Mouse (Mus musculus): ENCODE results near the gene Olfr799. TPM values are rescaled to one million over a fixed set of nuclear protein-coding genes. Genes with fewer than 3 reads are reported as not detected.

Olfr799 gene
- polyA plus RNA-seq (2015; fragmentation: Nextera tagmentation; extraction: Ambion mirVana), result not detected in 2 replicates

DNA sequence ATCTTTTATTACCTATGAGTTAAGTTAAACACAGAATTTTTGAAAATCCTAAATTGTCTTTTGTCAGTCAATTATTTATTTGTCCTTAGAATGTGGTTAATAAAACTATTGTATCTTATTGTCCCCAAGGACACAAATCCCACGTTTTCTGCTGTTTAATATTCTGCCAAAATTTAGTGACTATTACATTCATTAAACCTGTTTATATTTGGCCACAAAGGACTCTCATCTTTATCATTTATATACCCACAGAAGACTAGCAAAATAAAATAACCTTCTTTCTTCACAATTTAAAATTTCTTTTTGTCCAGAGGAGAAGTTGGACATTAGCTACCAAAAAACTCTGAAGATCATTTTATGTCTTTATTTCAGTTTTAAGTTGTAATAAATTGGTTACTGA lies at the start of gene Olfr799:
Gene Olfr799 (plus strand): TSS at position 301 of the 400 bp plus-strand sequence.
- Histone ChIP-seq H3K9me3 (replicated peaks; ENCODE audit: control insufficient read depth, low read length, poor library complexity, severe bottlenecking) (no peaks in the 10 kb centered on the region), H3K4me2 (ENCODE audit: low read length) (no peak within 1 kb of the TSS), H3K4me1 (ENCODE audit: control insufficient read depth, insufficient read depth, low read length) (no peaks in the 10 kb centered on the region), H3K27me3 (ENCODE audit: control insufficient read depth, insufficient read depth, low read depth, low read length) (no peaks in the 10 kb centered on the region), H3K36me3 (ENCODE audit: control insufficient read depth, insufficient read depth, low read length) (no peaks in the 10 kb centered on the region), H3K9ac (ENCODE audit: low read depth, low read length) (no peak within 1 kb of the TSS), H3K27ac (ENCODE audit: low read length) (no peak within 1 kb of the TSS), H3K4me3 (ENCODE audit: low read depth, low read length) (no peak within 1 kb of the TSS)
- 34% methylated on average over 1 of the region's 1 CpGs for WGBS
- no peak for ATAC-seq

- ATAC-seq, result no peak
- H3K9me3 ChIP-seq (replicated peaks; ENCODE audit: control insufficient read depth, low read length, poor library complexity, severe bottlenecking), result no peaks in the 10 kb centered on the region
- no peak within 1 kb of the TSS for H3K4me2 ChIP-seq (ENCODE audit: low read length)
- no peaks in the 10 kb centered on the region for H3K27me3 ChIP-seq (ENCODE audit: control insufficient read depth, insufficient read depth, low read depth, low read length)
- no peak within 1 kb of the TSS for H3K9ac ChIP-seq (ENCODE audit: low read depth, low read length)
- no peak within 1 kb of the TSS for H3K27ac ChIP-seq (ENCODE audit: low read length)
- H3K4me3 ChIP-seq (ENCODE audit: low read depth, low read length), result no peak within 1 kb of the TSS
- H3K36me3 ChIP-seq (ENCODE audit: control insufficient read depth, insufficient read depth, low read length), result no peaks in the 10 kb centered on the region
- no peaks in the 10 kb centered on the region for H3K4me1 ChIP-seq (ENCODE audit: control insufficient read depth, insufficient read depth, low read length)
- 100% methylated on average over 1 of the region's 1 CpGs for WGBS
Measured at GRCm38 (mm10) chr10:129612470-129612869, 24.8 kb upstream of the Olfr799 start, which contains the start of gene Olfr796. Olfr796 (minus strand) TSS chr10:129612570.

- H3K27ac ChIP-seq (ENCODE audit: low read length), result no peak overlapping the region
- no peak overlapping the region for H3K4me3 ChIP-seq (ENCODE audit: low read depth, low read length)
- H3K4me2 ChIP-seq (ENCODE audit: low read length), result no peak overlapping the region
- no peaks in the 10 kb centered on the region for H3K9me3 ChIP-seq (replicated peaks; ENCODE audit: control insufficient read depth, low read length, poor library complexity, severe bottlenecking)
- no peaks in the 10 kb centered on the region for H3K4me1 ChIP-seq (ENCODE audit: control insufficient read depth, insufficient read depth, low read length)
- no peaks in the 10 kb centered on the region for H3K27me3 ChIP-seq (ENCODE audit: control insufficient read depth, insufficient read depth, low read depth, low read length)
- WGBS, result 19% methylated on average over 1 of the region's 1 CpGs
- no peak overlapping the region for H3K9ac ChIP-seq (ENCODE audit: low read depth, low read length)
- no peaks in the 10 kb centered on the region for H3K36me3 ChIP-seq (ENCODE audit: control insufficient read depth, insufficient read depth, low read length)
- no peak for ATAC-seq
Measured at GRCm38 (mm10) chr10:129621724-129622123, 15.6 kb upstream of the Olfr799 start.

GRCm38 (mm10) chr10:129623251-129623650 lies 14.0 kb upstream of the Olfr799 start:
- no peak for ATAC-seq
- Histone ChIP-seq H3K9me3 (replicated peaks; ENCODE audit: control insufficient read depth, low read length, poor library complexity, severe bottlenecking) (no peaks in the 10 kb centered on the region), H3K9ac (ENCODE audit: low read depth, low read length) (no peak overlapping the region), H3K4me2 (ENCODE audit: low read length) (no peak overlapping the region), H3K4me3 (ENCODE audit: low read depth, low read length) (no peak overlapping the region), H3K4me1 (ENCODE audit: control insufficient read depth, insufficient read depth, low read length) (no peaks in the 10 kb centered on the region), H3K36me3 (ENCODE audit: control insufficient read depth, insufficient read depth, low read length) (no peaks in the 10 kb centered on the region), H3K27me3 (ENCODE audit: control insufficient read depth, insufficient read depth, low read depth, low read length) (no peaks in the 10 kb centered on the region), H3K27ac (ENCODE audit: low read length) (no peak overlapping the region)

GRCm38 (mm10) chr10:129627834-129628233 lies 9.4 kb upstream of the Olfr799 start, which contains the start of gene Olfr798:
Olfr798 (minus strand) TSS chr10:129627934.
- 82% methylated on average over 1 of the region's 1 CpGs for WGBS
- Histone ChIP-seq H3K36me3 (ENCODE audit: control insufficient read depth, insufficient read depth, low read length) (no peaks in the 10 kb centered on the region), H3K9me3 (replicated peaks; ENCODE audit: control insufficient read depth, low read length, poor library complexity, severe bottlenecking) (no peaks in the 10 kb centered on the region), H3K4me3 (ENCODE audit: low read depth, low read length) (no peak within 1 kb of the TSS), H3K4me2 (ENCODE audit: low read length) (no peak within 1 kb of the TSS), H3K4me1 (ENCODE audit: control insufficient read depth, insufficient read depth, low read length) (no peaks in the 10 kb centered on the region), H3K27ac (ENCODE audit: low read length) (no peak within 1 kb of the TSS), H3K27me3 (ENCODE audit: control insufficient read depth, insufficient read depth, low read depth, low read length) (no peaks in the 10 kb centered on the region), H3K9ac (ENCODE audit: low read depth, low read length) (no peak within 1 kb of the TSS)
- no peak for ATAC-seq

GRCm38 (mm10) chr10:129651763-129652162 lies 14.5 kb downstream of the Olfr799 start:
- H3K27ac ChIP-seq (ENCODE audit: low read length), result no peak overlapping the region
- H3K36me3 ChIP-seq (ENCODE audit: control insufficient read depth, insufficient read depth, low read length), result no peaks in the 10 kb centered on the region
- no peak overlapping the region for H3K4me2 ChIP-seq (ENCODE audit: low read length)
- ATAC-seq, result no peak
- WGBS, result 79% methylated on average over 1 of the region's 1 CpGs
- H3K27me3 ChIP-seq (ENCODE audit: control insufficient read depth, insufficient read depth, low read depth, low read length), result no peaks in the 10 kb centered on the region
- H3K9ac ChIP-seq (ENCODE audit: low read depth, low read length), result no peak overlapping the region
- no peaks in the 10 kb centered on the region for H3K4me1 ChIP-seq (ENCODE audit: control insufficient read depth, insufficient read depth, low read length)
- H3K9me3 ChIP-seq (replicated peaks; ENCODE audit: control insufficient read depth, low read length, poor library complexity, severe bottlenecking), result no peaks in the 10 kb centered on the region
- H3K4me3 ChIP-seq (ENCODE audit: low read depth, low read length), result no peak overlapping the region

- no peaks in the 10 kb centered on the region for H3K36me3 ChIP-seq (ENCODE audit: control insufficient read depth, insufficient read depth, low read length)
- H3K27ac ChIP-seq (ENCODE audit: low read length), result no peak within 1 kb of the TSS
- H3K9ac ChIP-seq (ENCODE audit: low read depth, low read length), result no peak within 1 kb of the TSS
- H3K4me1 ChIP-seq (ENCODE audit: control insufficient read depth, insufficient read depth, low read length), result no peaks in the 10 kb centered on the region
- no peaks in the 10 kb centered on the region for H3K9me3 ChIP-seq (replicated peaks; ENCODE audit: control insufficient read depth, low read length, poor library complexity, severe bottlenecking)
- no peaks in the 10 kb centered on the region for H3K27me3 ChIP-seq (ENCODE audit: control insufficient read depth, insufficient read depth, low read depth, low read length)
- H3K4me3 ChIP-seq (ENCODE audit: low read depth, low read length), result no peak within 1 kb of the TSS
- no peak for ATAC-seq
- H3K4me2 ChIP-seq (ENCODE audit: low read length), result no peak within 1 kb of the TSS
Measured at GRCm38 (mm10) chr10:129657394-129657793, 20.1 kb downstream of the Olfr799 start, which contains the start of gene Olfr800. Olfr800 (plus strand) TSS chr10:129657694.

DNA sequence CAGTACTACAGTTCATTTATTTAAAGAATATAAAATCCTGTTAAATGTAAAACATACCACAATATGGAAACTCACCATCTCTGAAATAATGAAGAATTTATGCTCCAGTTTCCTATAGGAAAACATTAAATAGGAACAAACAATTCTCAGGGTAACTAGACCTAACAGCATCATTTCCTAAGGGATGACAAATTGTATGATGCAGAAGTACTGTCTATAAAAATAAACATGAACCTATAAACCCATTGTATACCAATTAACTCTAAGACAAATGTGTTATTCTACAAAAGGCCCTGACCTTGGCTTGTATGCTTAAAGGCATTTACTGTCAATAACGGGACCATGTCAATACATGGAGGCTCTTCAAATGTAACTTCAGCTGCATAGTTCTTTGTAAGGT lies 36.5 kb downstream of the Olfr799 start, which contains the start of gene Olfr801:
Gene Olfr801 (minus strand): TSS at position 101 of the 400 bp plus-strand sequence.
- Histone ChIP-seq H3K9me3 (replicated peaks; ENCODE audit: control insufficient read depth, low read length, poor library complexity, severe bottlenecking) (no peaks in the 10 kb centered on the region), H3K4me1 (ENCODE audit: control insufficient read depth, insufficient read depth, low read length) (no peaks in the 10 kb centered on the region), H3K27ac (ENCODE audit: low read length) (no peak within 1 kb of the TSS), H3K4me3 (ENCODE audit: low read depth, low read length) (no peak within 1 kb of the TSS), H3K27me3 (ENCODE audit: control insufficient read depth, insufficient read depth, low read depth, low read length) (no peaks in the 10 kb centered on the region), H3K4me2 (ENCODE audit: low read length) (no peak within 1 kb of the TSS), H3K9ac (ENCODE audit: low read depth, low read length) (no peak within 1 kb of the TSS), H3K36me3 (ENCODE audit: control insufficient read depth, insufficient read depth, low read length) (no peaks in the 10 kb centered on the region)
- WGBS, result 89% methylated on average over 1 of the region's 1 CpGs
- ATAC-seq, result no peak

- H3K9me3 ChIP-seq (replicated peaks; ENCODE audit: control insufficient read depth, low read length, poor library complexity, severe bottlenecking), result no peaks in the 10 kb centered on the region
- no peak for ATAC-seq
- 59% methylated on average over 1 of the region's 1 CpGs for WGBS
Measured at GRCm38 (mm10) chr10:129688069-129688468, 50.8 kb downstream of the Olfr799 start, which contains the start of gene Olfr802. Olfr802 (minus strand) TSS chr10:129688169.

More at GRCm38 (mm10) chr10:129688069-129688468, 50.8 kb downstream of the Olfr799 start, which contains the start of gene Olfr802:
- no peaks in the 10 kb centered on the region for H3K36me3 ChIP-seq (ENCODE audit: control insufficient read depth, insufficient read depth, low read length)
- H3K4me3 ChIP-seq (ENCODE audit: low read depth, low read length), result no peak within 1 kb of the TSS
- no peaks in the 10 kb centered on the region for H3K4me1 ChIP-seq (ENCODE audit: control insufficient read depth, insufficient read depth, low read length)
- H3K27me3 ChIP-seq (ENCODE audit: control insufficient read depth, insufficient read depth, low read depth, low read length), result no peaks in the 10 kb centered on the region
- H3K4me2 ChIP-seq (ENCODE audit: low read length), result no peak within 1 kb of the TSS
- no peak within 1 kb of the TSS for H3K27ac ChIP-seq (ENCODE audit: low read length)
- no peak within 1 kb of the TSS for H3K9ac ChIP-seq (ENCODE audit: low read depth, low read length)

All from midbrain, embryonic 16.5 days (tissue).